Mouse (Mus musculus): Measurements from ENCODE around the gene Pard3b. TPM values are rescaled to one million over a fixed set of nuclear protein-coding genes. Genes with fewer than 3 reads are reported as not detected.
"Not testable (repeated sequence)": the region's sequence is repeated elsewhere in the genome, so short reads cannot be mapped to it uniquely, and the experiment has no call there.

Gene Pard3b
- polyA plus RNA-seq, 1 experiment from 2014 or later: 17.0 TPM

GRCm38 (mm10) chr1:62587536-62587935 is 948.9 kb downstream of the Pard3b start:
- H3K4me1 ChIP-seq: peaks cover 38% of the 10 kb centered on the region
- H3K4me3 ChIP-seq: no peak overlapping the region
- H3K9me3 ChIP-seq: no peaks in the 10 kb centered on the region
- no peak overlapping the region for H3K4me2 ChIP-seq (replicated peaks)
- H3K36me3 ChIP-seq: no peaks in the 10 kb centered on the region
- ATAC-seq (ENCODE audit: low FRiP score, low read depth): no peak
- H3K27ac ChIP-seq: no peak overlapping the region
- WGBS: 93% methylated on average over 6 of the region's 6 CpGs
- H3K9ac ChIP-seq: no peak overlapping the region
- H3K27me3 ChIP-seq: no peaks in the 10 kb centered on the region

- Histone ChIP-seq H3K27me3 (no peaks in the 10 kb centered on the region), H3K27ac (no peak overlapping the region)
- WGBS: 38% methylated on average over 6 of the region's 6 CpGs
These were observed 952.8 kb downstream of the Pard3b start for GRCm38 (mm10) chr1:62591296-62592031.

GRCm38 (mm10) chr1:62595401-62595800 is 956.8 kb downstream of the Pard3b start:
- no peak overlapping the region for H3K4me3 ChIP-seq
- no peak overlapping the region for H3K4me2 ChIP-seq (replicated peaks)
- no peaks in the 10 kb centered on the region for H3K9me3 ChIP-seq
- no peaks in the 10 kb centered on the region for H3K27me3 ChIP-seq
- WGBS: 54% methylated on average over 3 of the region's 3 CpGs
- no peak overlapping the region for H3K9ac ChIP-seq
- H3K27ac ChIP-seq: 0 out of 2 replicates have a peak overlapping the region, but pooled peaks have one; percentile 33
- H3K4me1 ChIP-seq: peaks cover 26% of the 10 kb centered on the region
- no peak for ATAC-seq (ENCODE audit: low FRiP score, low read depth)
- H3K36me3 ChIP-seq: no peaks in the 10 kb centered on the region

More at GRCm38 (mm10) chr1:62591296-62592031, 952.8 kb downstream of the Pard3b start:
- ATAC-seq (ENCODE audit: low FRiP score, low read depth): peak; percentile 70
- no peak overlapping the region for H3K9ac ChIP-seq
- no peak overlapping the region for H3K4me2 ChIP-seq (replicated peaks)
- H3K4me3 ChIP-seq: no peak overlapping the region
- H3K36me3 ChIP-seq: no peaks in the 10 kb centered on the region
- H3K4me1 ChIP-seq: peaks cover 43% of the 10 kb centered on the region
- no peaks in the 10 kb centered on the region for H3K9me3 ChIP-seq

- no peak overlapping the region for H3K4me3 ChIP-seq
- no peak for ATAC-seq (ENCODE audit: low FRiP score, low read depth)
- no peaks in the 10 kb centered on the region for H3K9me3 ChIP-seq
- 86% methylated on average over 5 of the region's 5 CpGs for WGBS
- H3K4me1 ChIP-seq: peaks cover 5% of the 10 kb centered on the region; the same call in 1 of the 2 replicates
- no peaks in the 10 kb centered on the region for H3K27me3 ChIP-seq
- H3K4me2 ChIP-seq (replicated peaks): no peak overlapping the region
- no peaks in the 10 kb centered on the region for H3K36me3 ChIP-seq
- no peak overlapping the region for H3K27ac ChIP-seq
- H3K9ac ChIP-seq: no peak overlapping the region
These were observed 959.3 kb downstream of the Pard3b start for GRCm38 (mm10) chr1:62597751-62598400.

GRCm38 (mm10) chr1:62598551-62598950 is 959.9 kb downstream of the Pard3b start:
- H3K27me3 ChIP-seq: no peaks in the 10 kb centered on the region
- no peaks in the 10 kb centered on the region for H3K9me3 ChIP-seq
- no peak overlapping the region for H3K9ac ChIP-seq
- H3K27ac ChIP-seq: no peak overlapping the region
- H3K4me2 ChIP-seq (replicated peaks): no peak overlapping the region
- H3K4me1 ChIP-seq: peaks cover 5% of the 10 kb centered on the region; the same call in 1 of the 2 replicates
- no peak overlapping the region for H3K4me3 ChIP-seq
- no peaks in the 10 kb centered on the region for H3K36me3 ChIP-seq
- 79% methylated on average over 5 of the region's 5 CpGs for WGBS
- no peak for ATAC-seq (ENCODE audit: low FRiP score, low read depth)

- not testable (repeated sequence) for H3K4me1 ChIP-seq; ATAC-seq (ENCODE audit: low FRiP score, low read depth); H3K4me3 ChIP-seq; H3K36me3 ChIP-seq; H3K4me2 ChIP-seq (replicated peaks); H3K9me3 ChIP-seq; H3K9ac ChIP-seq; H3K27me3 ChIP-seq; H3K27ac ChIP-seq
- WGBS: 91% methylated on average over 1 of the region's 1 CpGs
These were observed 966.0 kb downstream of the Pard3b start for GRCm38 (mm10) chr1:62604644-62605043.

- WGBS: 41% methylated on average over 3 of the region's 3 CpGs
- ATAC-seq (ENCODE audit: low FRiP score, low read depth): no peak
- H3K9ac ChIP-seq: no peak overlapping the region
- H3K4me3 ChIP-seq: no peak overlapping the region
- H3K4me1 ChIP-seq: 0 out of 2 replicates have a peak, but pooled peaks cover 3% of the 10 kb centered on the region
- H3K27ac ChIP-seq: no peak overlapping the region
- H3K27me3 ChIP-seq: peaks cover 26% of the 10 kb centered on the region
- no peaks in the 10 kb centered on the region for H3K36me3 ChIP-seq
- H3K4me2 ChIP-seq (replicated peaks): no peak overlapping the region
- no peaks in the 10 kb centered on the region for H3K9me3 ChIP-seq
These were observed 979.6 kb downstream of the Pard3b start for GRCm38 (mm10) chr1:62618109-62618665.

GRCm38 (mm10) chr1:62619456-62619855 is 980.8 kb downstream of the Pard3b start:
- WGBS: 91% methylated on average over 5 of the region's 5 CpGs
- Histone ChIP-seq H3K9me3 (no peaks in the 10 kb centered on the region), H3K36me3 (no peaks in the 10 kb centered on the region), H3K27ac (no peak overlapping the region), H3K4me3 (no peak overlapping the region), H3K9ac (no peak overlapping the region), H3K4me2 (replicated peaks) (no peak overlapping the region), H3K27me3 (peaks cover 39% of the 10 kb centered on the region), H3K4me1 (0 out of 2 replicates have a peak, but pooled peaks cover 3% of the 10 kb centered on the region)
- no peak for ATAC-seq (ENCODE audit: low FRiP score, low read depth)

GRCm38 (mm10) chr1:62622447-62622846 is 983.8 kb downstream of the Pard3b start:
- no peak overlapping the region for H3K27ac ChIP-seq
- H3K4me3 ChIP-seq: no peak overlapping the region
- H3K9me3 ChIP-seq: no peaks in the 10 kb centered on the region
- H3K27me3 ChIP-seq: peaks cover 53% of the 10 kb centered on the region
- H3K9ac ChIP-seq: no peak overlapping the region
- ATAC-seq (ENCODE audit: low FRiP score, low read depth): no peak
- no peaks in the 10 kb centered on the region for H3K36me3 ChIP-seq
- peaks cover 6% of the 10 kb centered on the region; the same call in 1 of the 2 replicates for H3K4me1 ChIP-seq
- WGBS: 84% methylated on average over 1 of the region's 1 CpGs
- no peak overlapping the region for H3K4me2 ChIP-seq (replicated peaks)

- no peaks in the 10 kb centered on the region for H3K36me3 ChIP-seq
- H3K9ac ChIP-seq: no peak overlapping the region
- peaks cover 69% of the 10 kb centered on the region for H3K27me3 ChIP-seq
- H3K27ac ChIP-seq: no peak overlapping the region
- 85% methylated on average over 2 of the region's 2 CpGs for WGBS
- ATAC-seq (ENCODE audit: low FRiP score, low read depth): no peak
- H3K4me3 ChIP-seq: no peak overlapping the region
- peaks cover 6% of the 10 kb centered on the region; the same call in 1 of the 2 replicates for H3K4me1 ChIP-seq
- H3K4me2 ChIP-seq (replicated peaks): no peak overlapping the region
- no peaks in the 10 kb centered on the region for H3K9me3 ChIP-seq
These were observed 985.5 kb downstream of the Pard3b start for GRCm38 (mm10) chr1:62624166-62624565.

- no peak overlapping the region for H3K4me3 ChIP-seq
- no peaks in the 10 kb centered on the region for H3K9me3 ChIP-seq
- peaks cover 71% of the 10 kb centered on the region for H3K27me3 ChIP-seq
- no peak overlapping the region for H3K4me2 ChIP-seq (replicated peaks)
- H3K36me3 ChIP-seq: no peaks in the 10 kb centered on the region
- 64% methylated on average over 6 of the region's 6 CpGs for WGBS
- no peak overlapping the region for H3K27ac ChIP-seq
- no peak for ATAC-seq (ENCODE audit: low FRiP score, low read depth)
- H3K4me1 ChIP-seq: peaks cover 9% of the 10 kb centered on the region
- H3K9ac ChIP-seq: no peak overlapping the region
These were observed 986.2 kb downstream of the Pard3b start for GRCm38 (mm10) chr1:62624836-62625235.

GRCm38 (mm10) chr1:62625332-62625731 is 986.7 kb downstream of the Pard3b start:
- Histone ChIP-seq H3K9me3 (no peaks in the 10 kb centered on the region), H3K4me1 (peaks cover 14% of the 10 kb centered on the region), H3K27me3 (peaks cover 70% of the 10 kb centered on the region), H3K4me3 (no peak overlapping the region), H3K9ac (no peak overlapping the region), H3K4me2 (replicated peaks) (no peak overlapping the region), H3K27ac (no peak overlapping the region), H3K36me3 (no peaks in the 10 kb centered on the region)
- no peak for ATAC-seq (ENCODE audit: low FRiP score, low read depth)
- WGBS: 19% methylated on average over 4 of the region's 4 CpGs

Measured in limb, embryonic 13.5 days (tissue).